Mouse (Mus musculus) stomach, postnatal 0 days (tissue): Measurements from ENCODE around the gene Cpm. TPM values are rescaled to one million over a fixed set of nuclear protein-coding genes. Genes with fewer than 3 reads are reported as not detected.

Experiments
- ATAC-seq: fragments of 200-750 bp; cut with Nextera tagmentation; 2 replicates; pipeline ENCODE4 v1.8.0; 2017; ENCODE audit not compliant: low FRiP score, low TSS enrichment
- DNase-seq: peaks from one replicate; pipeline ENCODE4 v3.0.0-alpha.2; 2016; ENCODE audit warnings: low spot score
- H3K27ac ChIP-seq: fragments of 300-500 bp; sonication (generic); replicated peaks from 2 replicates; pipeline ENCODE4 v1.5.1; 2014; ENCODE audit warnings: mild to moderate bottlenecking, control low read depth
- H3K27me3 ChIP-seq: fragments of 300-500 bp; sonication (generic); 2 replicates; pipeline ENCODE4 v1.6.1; 2014; ENCODE audit warnings: low read length; ENCODE audit not compliant: control insufficient read depth, insufficient read depth
- H3K36me3 ChIP-seq: fragments of 300-500 bp; sonication (generic); 2 replicates; pipeline ENCODE4 v1.6.1; 2014; ENCODE audit warnings: low read length, mixed read lengths; ENCODE audit not compliant: control insufficient read depth, insufficient read depth
- H3K4me1 ChIP-seq: fragments of 300-500 bp; sonication (generic); replicated peaks from 2 replicates; pipeline ENCODE4 v1.6.1; 2014; ENCODE audit warnings: antibody characterized with exemption; ENCODE audit not compliant: control insufficient read depth, insufficient read depth
- H3K4me2 ChIP-seq: fragments of 300-500 bp; sonication (generic); replicated peaks from 2 replicates; pipeline ENCODE4 v1.6.1; 2014; ENCODE audit warnings: low read depth, mild to moderate bottlenecking, control low read depth, moderate library complexity
- H3K4me3 ChIP-seq: fragments of 300-500 bp; sonication (generic); 2 replicates; pipeline ENCODE4 v1.5.1; 2014; ENCODE audit warnings: low read depth, low read length, control low read depth
- H3K9ac ChIP-seq: fragments of 300-500 bp; sonication (generic); 2 replicates; pipeline ENCODE4 v1.6.1; 2014; ENCODE audit warnings: mild to moderate bottlenecking, low read length, control low read depth, mixed read lengths
- H3K9me3 ChIP-seq: fragments of 300-500 bp; sonication (generic); 2 replicates; pipeline ENCODE4 v1.6.1; 2016; ENCODE audit warnings: low read length; ENCODE audit not compliant: control insufficient read depth
- CTCF ChIP-seq: IDR thresholded peaks from 2 replicates; pipeline ENCODE4 v1.5.1; 2016; ENCODE audit warnings: antibody characterized with exemption, low read depth, mild to moderate bottlenecking, moderate library complexity
- EP300 ChIP-seq: optimal IDR thresholded peaks from 2 replicates; pipeline ENCODE3; 2016; ENCODE audit warnings: antibody characterized with exemption
- WGBS: fragments of 180-500 bp; shearing (Covaris S2); extraction: QIAGEN DNeasy Blood & Tissue Kit; methylation state at CpG from one replicate; pipeline ENCODE4 v1.1.7; 2014; 5-methylcytosine and 5-hydroxymethylcytosine counted together
- polyA plus RNA-seq: library from polyadenylated mRNA; unstranded; fragments of >200 nt; fragmentation: Nextera tagmentation; extraction: Ambion mirVana; gene quantifications from 2 replicates; pipeline ENCODE4 v1.2.1, GENCODE M21; 2015

Gene Cpm
- polyA plus RNA-seq, 1 experiment from 2014 or later = 22.9 TPM

DNA sequence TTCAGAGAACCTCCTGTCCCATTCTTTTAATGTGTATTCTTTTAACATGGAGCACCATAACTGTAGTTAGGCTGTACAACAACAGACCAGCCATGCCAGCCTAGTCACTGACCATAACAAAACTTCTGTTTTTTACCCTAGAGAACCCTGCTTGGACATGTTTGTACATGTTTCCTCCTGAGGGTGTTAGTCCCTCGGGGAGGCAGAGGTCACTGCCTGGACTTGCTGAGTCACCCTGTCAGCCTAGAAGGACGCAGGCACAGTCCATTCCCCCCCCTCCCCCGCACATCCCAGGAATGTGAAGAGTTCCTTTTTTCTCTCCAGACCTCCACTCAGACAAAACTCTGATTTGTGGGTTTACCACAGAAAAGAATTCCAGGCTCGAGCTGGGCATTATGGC, 88.3 kb downstream of the Cpm start:
- Histone ChIP-seq H3K4me2 (no peak overlapping the region), H3K36me3 (no peaks in the 10 kb centered on the region), H3K9ac (no peak overlapping the region), H3K4me3 (no peak overlapping the region), H3K9me3 (no peaks in the 10 kb centered on the region), H3K27ac (no peak overlapping the region), H3K4me1 (no peaks in the 10 kb centered on the region), H3K27me3 (no peaks in the 10 kb centered on the region)
- WGBS = 5% methylated on average over 4 of the region's 4 CpGs
- peak; percentile 79; the same call in 1 of the 2 replicates for ATAC-seq
- DNase-seq = peak; percentile 63
- TF ChIP-seq EP300 (no peak), CTCF (no peak)

DNA sequence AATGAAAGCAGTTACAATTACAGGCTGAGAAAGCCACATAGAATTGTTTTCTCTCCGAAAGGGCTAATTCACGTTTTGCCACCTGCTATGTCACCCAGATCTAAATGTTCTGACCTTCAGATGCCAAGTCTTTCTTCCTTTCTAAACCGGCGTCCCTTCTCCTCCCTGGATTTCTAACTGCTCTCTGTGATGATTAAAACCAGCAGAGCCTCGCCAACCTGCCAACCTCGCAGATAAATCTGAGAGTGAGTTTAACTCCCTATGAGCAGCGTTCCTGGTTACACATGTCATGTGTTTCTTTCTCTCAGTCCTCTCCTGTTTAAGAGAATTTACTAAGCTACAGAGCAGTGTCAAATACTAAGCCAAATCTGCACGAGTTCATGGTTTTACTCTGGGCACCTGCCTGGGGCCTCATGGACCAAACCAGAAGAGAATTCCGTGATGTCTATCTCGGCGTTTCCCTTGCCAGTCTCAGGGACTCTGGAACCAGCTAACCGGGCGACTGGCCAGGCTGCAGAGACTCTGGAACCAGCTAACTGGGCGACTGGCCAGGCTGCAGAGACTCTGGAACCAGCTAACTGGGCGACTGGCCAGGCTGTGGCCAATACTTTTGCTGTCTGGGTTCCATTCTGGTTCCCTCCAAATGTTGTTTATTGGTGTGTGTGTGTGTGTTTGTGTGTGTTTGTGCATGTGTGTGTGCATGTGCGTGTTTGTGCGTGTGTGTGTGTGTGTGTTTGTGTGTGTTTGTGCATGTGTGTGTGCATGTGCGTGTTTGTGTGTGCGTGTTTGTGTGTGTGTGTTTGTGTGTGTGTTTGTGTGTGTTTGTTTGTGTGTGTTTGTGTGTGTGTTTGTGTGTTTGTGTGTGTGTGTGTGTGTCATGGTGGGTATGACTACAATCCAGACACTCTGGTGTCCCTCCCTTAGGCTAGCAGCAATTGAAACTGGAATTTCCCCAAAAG, 89.1 kb downstream of the Cpm start:
- TF ChIP-seq CTCF (no peak), EP300 (no peak)
- Histone ChIP-seq H3K4me1 (no peaks in the 10 kb centered on the region), H3K9ac (no peak overlapping the region), H3K9me3 (no peaks in the 10 kb centered on the region), H3K27ac (0 out of 2 replicates have a peak overlapping the region, but pooled peaks have one; percentile 8), H3K4me3 (no peak overlapping the region), H3K36me3 (no peaks in the 10 kb centered on the region), H3K27me3 (no peaks in the 10 kb centered on the region), H3K4me2 (no peak overlapping the region)
- WGBS = 50% methylated on average over 19 of the region's 19 CpGs
- DNase-seq (no peak), ATAC-seq (no peak)

DNA sequence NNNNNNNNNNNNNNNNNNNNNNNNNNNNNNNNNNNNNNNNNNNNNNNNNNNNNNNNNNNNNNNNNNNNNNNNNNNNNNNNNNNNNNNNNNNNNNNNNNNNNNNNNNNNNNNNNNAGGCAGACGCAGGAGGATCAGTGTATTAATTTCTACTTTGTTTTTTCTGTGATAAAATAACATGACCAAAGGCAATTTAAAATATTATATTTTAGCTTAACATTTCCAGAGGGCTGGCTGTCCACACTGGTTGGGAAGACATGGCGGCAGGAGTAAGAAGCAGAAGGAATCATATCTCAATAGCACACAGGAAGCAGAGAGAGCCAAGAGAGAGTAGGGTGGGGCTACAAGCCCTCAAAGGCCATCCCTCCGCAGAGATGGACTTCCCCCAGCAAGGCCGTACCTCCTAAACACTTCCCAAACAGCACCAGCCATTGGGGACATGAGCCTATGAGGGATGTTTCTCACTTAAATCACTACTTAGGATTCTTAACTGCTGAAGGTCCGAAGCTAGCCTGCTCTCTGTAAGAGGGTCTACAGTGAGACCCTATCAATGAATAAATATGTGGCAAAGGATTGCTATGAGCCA, 94.9 kb downstream of the Cpm start:
- no peak overlapping the region for H3K4me3 ChIP-seq
- no peak overlapping the region for H3K27ac ChIP-seq
- H3K9ac ChIP-seq = no peak overlapping the region
- no peaks in the 10 kb centered on the region for H3K4me1 ChIP-seq
- no peaks in the 10 kb centered on the region for H3K9me3 ChIP-seq
- 72% methylated on average over 5 of the region's 5 CpGs for WGBS
- ATAC-seq (no peak), DNase-seq (no peak)
- TF ChIP-seq EP300 (no peak), CTCF (no peak)
- no peaks in the 10 kb centered on the region for H3K27me3 ChIP-seq
- H3K36me3 ChIP-seq = no peaks in the 10 kb centered on the region
- no peak overlapping the region for H3K4me2 ChIP-seq

DNA sequence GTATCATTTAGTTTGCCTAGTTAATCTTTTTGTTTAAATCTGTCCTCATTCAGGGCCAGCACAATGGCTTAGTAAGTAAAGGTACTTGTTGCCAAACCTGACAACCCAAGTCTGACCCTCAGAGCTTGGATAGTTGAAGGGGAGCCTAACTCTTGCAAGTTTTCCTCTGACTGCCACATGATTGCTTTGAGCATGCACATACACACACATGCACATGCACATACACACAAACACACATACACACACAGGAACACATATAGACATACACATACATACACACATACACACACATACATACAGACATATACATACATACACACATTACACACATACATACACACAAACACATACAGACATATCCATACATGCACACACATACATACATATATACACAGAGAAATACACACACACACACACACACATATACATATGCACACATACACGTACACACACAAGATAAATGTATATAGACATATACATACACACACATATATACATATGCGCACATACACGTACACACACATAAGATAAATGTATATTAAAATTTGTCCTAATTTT, 95.6 kb downstream of the Cpm start:
- 84% methylated on average over 3 of the region's 3 CpGs for WGBS
- H3K4me2 ChIP-seq = no peak overlapping the region
- ATAC-seq (no peak), DNase-seq (no peak)
- no peaks in the 10 kb centered on the region for H3K9me3 ChIP-seq
- H3K9ac ChIP-seq = no peak overlapping the region
- H3K4me1 ChIP-seq = no peaks in the 10 kb centered on the region
- no peak overlapping the region for H3K27ac ChIP-seq
- no peak for TF ChIP-seq CTCF
- TF ChIP-seq EP300 = no peak
- H3K36me3 ChIP-seq = no peaks in the 10 kb centered on the region
- H3K27me3 ChIP-seq = no peaks in the 10 kb centered on the region
- no peak overlapping the region for H3K4me3 ChIP-seq

DNA sequence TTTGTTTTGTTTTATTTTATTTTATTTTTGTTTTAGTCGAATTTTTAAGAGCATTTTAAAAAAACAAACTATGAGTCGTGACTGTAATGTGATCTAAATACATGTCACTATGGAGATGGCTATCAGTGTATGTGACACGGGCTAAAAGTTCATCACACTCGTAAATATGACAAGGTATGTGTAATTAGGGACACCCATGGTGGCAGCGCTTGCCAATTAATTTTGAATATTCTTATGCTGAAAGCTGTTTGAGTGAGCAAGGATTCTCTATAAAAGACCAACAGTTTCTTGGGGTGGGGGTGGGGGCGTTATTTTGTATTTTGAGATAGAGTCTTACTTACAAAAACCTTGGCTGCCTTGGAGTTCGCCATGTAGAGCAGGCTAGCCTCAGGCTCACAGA, 96.4 kb downstream of the Cpm start:
- DNase-seq (no peak), ATAC-seq (no peak)
- TF ChIP-seq EP300 (no peak), CTCF (no peak)
- Histone ChIP-seq H3K36me3 (no peaks in the 10 kb centered on the region), H3K9me3 (no peaks in the 10 kb centered on the region), H3K4me2 (no peak overlapping the region), H3K4me1 (no peaks in the 10 kb centered on the region), H3K27ac (no peak overlapping the region), H3K27me3 (no peaks in the 10 kb centered on the region), H3K4me3 (no peak overlapping the region), H3K9ac (no peak overlapping the region)
- WGBS = 69% methylated on average over 7 of the region's 7 CpGs

DNA sequence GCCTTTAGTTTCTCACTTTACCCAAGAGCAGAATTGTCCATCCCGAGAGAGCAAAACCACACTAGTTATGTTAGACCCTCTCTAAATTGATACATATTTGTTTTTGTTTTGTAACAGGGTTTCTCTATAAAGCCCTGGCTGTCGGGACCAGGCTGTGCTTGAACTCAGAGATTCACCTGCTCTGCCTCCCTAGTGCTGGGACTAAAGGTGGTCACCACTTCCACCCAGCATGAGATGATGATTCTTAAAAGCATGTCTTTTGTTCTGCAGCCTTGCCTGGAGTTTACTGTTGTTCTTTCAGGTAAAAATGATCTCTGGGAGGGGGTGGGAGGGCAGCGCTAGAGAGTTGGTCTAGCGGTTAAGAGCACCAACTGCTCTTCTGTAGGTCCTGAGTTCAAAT, 97.0 kb downstream of the Cpm start:
- H3K4me3 ChIP-seq = no peak overlapping the region
- no peak for TF ChIP-seq EP300
- TF ChIP-seq CTCF = no peak
- H3K27ac ChIP-seq = no peak overlapping the region
- H3K4me1 ChIP-seq = no peaks in the 10 kb centered on the region
- no peak overlapping the region for H3K9ac ChIP-seq
- 88% methylated on average over 4 of the region's 4 CpGs for WGBS
- DNase-seq (no peak), ATAC-seq (no peak)
- H3K9me3 ChIP-seq = no peaks in the 10 kb centered on the region
- no peak overlapping the region for H3K4me2 ChIP-seq
- H3K27me3 ChIP-seq = no peaks in the 10 kb centered on the region
- H3K36me3 ChIP-seq = no peaks in the 10 kb centered on the region
